Mouse (Mus musculus): ENCODE measurements at regions not wholly inside any gene's neighbourhood (a gene's known extent, or its start where the extent isn't known, plus 50 kb on each side); places are given as distances from the start of the nearest gene placed in this dataset.
"Not testable (repeated sequence)": the region's sequence is repeated elsewhere in the genome, so short reads cannot be mapped to it uniquely, and the experiment has no call there.

DNA sequence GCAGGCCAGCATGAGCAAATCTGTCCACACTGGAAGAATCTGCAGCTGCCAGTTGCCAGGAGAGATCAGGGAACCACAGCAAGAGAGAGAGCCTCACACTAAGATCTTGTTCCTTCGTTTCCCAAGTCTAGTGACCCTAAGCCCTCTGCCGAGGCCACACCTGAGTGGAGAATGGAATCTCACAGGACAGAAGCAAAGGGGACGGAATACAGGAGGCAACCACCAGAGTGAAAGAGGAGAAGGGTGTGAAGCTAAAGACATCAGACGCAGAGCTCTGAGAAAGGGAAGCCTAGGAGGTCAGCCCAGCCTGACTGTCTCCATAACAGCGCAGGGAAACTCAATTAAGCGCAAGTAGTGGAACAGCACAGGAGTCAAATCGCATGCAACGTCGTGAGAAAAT is 75.0 kb downstream of the Suds3 start:
- no peak for DNase-seq (ENCODE audit: inconsistent age in 2 of 2, low spot score in 1 of 2)

DNA sequence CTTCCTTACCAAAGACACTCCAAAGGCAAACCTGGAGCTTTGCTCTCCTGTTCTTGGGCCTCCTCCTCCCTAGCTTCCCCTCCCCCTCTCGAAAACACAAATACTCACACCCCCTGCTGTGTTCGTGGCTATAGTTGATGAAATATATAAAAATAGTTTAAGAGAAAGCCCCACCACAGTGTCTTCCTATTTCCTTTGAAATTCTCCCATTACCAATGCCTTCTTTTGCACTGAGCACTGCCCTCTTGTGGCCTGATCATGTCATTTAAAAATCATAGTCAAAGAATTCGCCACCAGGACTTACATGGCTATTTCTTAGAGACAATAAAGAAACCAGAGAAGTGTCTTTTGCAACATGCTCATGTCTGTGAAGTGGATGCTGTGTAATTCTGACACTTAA is 78.7 kb downstream of the Suds3 start:
- DNase-seq (ENCODE audit: inconsistent age in 2 of 2, low spot score in 1 of 2): peak in 1 of 2 experiments; percentile 60

DNA sequence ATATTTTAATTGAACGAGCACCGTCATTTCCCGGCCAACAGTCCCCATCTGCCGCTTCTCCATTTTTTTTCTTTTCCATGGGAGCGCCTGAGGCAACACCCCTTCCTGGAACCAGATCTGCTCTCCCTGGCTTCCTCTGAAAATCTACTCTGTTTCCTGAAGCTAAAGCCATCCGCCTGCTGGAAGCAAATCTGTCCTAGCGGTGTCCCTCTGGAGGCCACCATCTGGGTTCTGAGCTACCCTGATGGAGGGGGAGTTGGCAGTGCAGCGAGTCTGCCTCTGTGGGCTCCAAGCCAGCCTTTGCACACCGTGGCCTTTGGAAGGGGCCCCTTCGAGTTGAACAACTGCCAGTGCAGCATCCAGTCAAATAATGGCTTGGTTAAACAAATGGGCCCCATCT is 83.8 kb downstream of the Suds3 start:
- DNase-seq (ENCODE audit: inconsistent age in 2 of 2, low spot score in 1 of 2): no peak

DNA sequence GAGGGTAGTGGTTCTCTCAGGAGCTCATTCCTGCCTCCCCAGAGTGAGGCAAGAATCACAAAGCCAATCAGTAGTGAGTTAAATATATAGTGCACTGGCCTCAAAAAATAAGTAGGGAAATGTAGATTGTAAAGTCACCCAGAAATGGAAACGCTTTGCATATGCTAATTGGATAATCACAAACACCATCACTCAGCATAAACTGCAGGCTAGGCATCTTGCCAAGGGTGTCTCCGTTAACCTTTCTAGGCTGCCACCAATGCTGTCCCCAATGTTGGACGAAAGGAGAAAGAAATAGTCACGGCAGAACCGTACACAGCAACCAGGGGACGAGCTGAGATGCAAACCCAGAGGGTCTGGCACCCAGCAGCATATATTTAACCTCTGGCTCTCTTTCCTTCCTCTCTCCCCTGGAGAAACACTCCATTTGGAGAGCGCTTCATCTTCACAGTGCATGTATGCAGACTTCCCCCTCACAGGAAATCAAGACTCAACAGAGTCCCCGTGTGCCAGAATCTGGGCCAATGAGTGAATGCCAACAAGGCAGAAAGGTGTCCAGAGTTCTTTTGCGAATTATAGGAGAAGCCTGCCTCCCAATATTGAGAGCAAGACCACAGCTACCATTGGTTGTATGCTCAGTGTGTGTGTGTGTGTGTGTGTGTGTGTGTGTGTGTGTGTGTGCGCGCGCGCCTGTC is 90.1 kb downstream of the Suds3 start:
- no peak for DNase-seq (ENCODE audit: inconsistent age in 2 of 2, low spot score in 1 of 2)

DNA sequence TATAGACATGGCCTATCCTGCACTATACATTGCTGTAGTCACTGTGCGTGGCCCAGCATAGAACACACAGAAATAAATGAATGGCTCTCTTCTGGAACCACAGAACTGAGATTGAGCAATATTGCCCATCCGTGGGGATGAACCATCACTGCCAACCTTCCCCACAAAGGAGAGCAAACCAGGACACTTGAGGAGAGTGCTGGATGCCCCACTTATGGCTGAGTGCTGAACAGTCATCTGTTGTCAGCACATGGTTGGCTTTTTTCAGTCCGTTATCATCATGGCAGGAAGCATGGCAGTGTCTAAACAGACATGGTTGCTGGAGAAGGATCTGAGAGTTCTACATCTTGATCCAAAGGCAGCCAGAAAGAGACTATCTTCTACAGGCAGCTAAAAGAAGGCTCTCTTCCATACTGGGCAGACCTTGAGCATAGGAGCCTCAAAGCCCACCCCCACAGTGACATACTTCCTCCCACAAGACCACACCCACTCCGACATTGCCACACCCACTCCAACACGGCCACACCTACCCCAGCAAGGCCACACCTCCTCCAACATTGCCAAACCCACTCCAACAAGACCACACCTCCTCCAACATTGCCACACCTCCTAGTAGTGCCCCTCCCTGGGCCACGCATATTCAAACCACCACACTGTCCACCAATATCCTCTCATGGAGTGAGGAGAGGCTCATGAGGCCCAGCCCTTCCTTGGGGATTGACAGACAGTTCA is 97.3 kb downstream of the Suds3 start:
- no peak for DNase-seq (ENCODE audit: inconsistent age in 2 of 2, low spot score in 1 of 2)

DNA sequence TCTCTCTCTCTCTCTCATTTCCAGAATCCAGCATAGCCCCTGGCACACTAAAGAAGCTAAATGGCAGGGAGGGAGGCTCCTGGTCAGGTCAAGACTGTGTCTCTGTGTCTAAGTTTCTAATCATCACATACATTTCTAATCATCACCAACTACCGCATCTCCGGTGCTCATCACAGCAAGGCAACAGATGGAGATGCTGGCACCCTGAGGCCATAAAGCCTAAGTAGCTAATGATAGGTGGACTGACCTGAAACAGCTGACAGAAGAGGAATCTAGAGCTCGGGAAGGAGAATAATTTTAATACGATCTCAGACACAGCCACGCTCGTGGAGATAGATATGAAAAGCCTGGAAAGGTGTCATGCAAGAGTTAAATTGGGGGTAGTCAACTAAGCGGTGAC is 104.8 kb downstream of the Suds3 start:
- DNase-seq (ENCODE audit: inconsistent age in 2 of 2, low spot score in 1 of 2): no peak

DNA sequence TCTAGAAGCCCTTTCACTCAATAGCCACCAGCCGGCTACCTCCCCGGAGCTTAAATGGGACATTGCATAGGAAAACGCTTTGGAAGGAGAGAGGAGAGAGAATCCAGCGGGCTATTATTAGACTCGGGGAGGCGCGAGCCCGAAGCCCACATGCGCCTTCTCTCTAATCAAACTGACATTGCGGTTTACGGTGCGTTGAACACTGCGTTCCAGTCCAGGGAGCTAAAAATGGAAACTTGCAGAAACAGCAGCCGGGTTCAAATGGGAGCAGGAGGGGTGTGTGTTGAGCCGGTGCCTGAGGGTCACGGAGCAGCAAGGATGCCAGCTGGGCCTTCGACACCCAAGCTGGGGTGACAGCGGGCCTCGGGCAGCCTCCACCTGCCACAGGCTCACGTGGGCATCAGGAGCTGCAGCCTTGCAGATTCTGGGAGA is 115.1 kb downstream of the Suds3 start:
- DNase-seq (ENCODE audit: inconsistent age in 2 of 2, low spot score in 1 of 2): peak; percentile 4 to 24

DNA sequence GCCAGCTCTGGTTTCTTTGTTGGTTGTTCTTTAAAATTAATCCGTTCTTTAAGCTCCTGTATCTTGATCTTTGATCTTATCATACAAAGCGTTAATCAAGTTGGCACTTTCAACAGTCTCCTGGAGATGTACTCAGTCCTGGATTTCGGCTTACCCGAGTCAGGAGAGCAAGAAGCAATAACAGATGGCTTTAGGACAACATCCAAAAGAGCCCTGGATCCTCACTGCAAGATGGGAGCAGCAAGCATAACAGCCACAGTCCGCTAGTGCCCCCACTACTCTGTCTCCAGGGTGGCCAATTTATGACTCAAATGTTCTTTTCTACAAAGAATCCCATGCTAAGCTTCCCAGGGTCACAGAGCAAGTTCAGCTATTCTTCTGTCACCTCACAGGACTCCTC is 121.4 kb downstream of the Suds3 start:
- no peak for DNase-seq (ENCODE audit: inconsistent age in 2 of 2, low spot score in 1 of 2)

DNA sequence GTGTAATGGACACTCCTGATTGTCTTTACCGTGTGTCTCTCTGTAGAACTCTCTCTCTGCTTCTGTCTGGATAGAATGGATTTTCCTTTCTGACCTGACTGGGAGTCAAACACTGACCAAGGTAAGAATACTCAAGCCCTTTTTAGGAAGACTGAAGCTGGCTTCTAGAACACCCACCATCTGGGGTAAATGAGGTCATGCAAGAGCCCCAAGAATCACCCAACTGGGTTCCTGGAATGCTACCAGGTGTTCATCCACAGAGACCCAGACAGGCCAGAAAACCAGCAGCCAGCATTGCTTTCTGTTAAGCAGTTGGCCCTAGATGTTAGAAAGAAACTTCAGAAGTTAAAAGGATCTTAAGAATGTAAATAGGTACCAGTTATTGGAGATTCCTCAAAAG is 122.2 kb downstream of the Suds3 start:
- no peak for DNase-seq (ENCODE audit: inconsistent age in 2 of 2, low spot score in 1 of 2)

DNA sequence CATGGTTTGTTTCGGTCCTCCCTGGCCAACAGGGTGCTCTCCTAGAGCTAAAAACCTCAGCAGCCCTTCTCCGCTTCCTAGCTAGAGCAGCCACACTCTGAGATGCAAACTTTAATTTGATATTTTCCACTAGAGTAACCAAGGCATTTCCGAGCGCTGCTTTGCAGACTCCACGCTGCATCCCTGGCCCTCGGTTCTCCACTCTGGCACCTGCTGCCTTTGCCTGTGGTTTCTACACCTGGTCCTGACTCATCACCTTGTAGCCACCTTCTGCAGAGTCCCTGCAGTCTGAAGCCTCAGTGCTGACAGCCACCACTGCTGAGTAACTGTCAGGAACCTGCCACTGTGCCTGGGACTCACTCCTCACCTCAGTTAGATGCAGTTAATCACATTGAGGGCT is 124.5 kb downstream of the Suds3 start:
- DNase-seq (ENCODE audit: inconsistent age in 2 of 2, low spot score in 1 of 2): no peak

DNA sequence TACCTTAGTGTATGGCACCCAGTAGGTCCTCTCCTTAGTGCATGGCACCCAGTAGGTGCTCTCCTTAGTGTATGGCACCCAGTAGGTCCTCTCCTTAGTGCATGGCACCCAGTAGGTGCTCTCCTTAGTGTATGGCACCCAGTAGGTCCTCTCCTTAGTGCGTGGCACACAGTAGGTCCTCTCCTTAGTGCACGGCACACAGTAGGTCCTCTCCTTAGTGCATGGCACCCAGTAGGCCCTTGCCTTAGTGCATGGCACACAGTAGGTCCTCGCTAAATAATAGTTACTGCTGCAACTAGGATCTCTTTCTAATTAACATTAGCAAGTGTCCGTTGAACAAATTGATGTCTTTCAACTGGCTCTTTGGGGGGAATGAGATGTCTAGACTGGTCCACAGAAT is 144.4 kb downstream of the Suds3 start:
- not testable (repeated sequence) for DNase-seq (ENCODE audit: inconsistent age in 2 of 2, low spot score in 1 of 2)

DNA sequence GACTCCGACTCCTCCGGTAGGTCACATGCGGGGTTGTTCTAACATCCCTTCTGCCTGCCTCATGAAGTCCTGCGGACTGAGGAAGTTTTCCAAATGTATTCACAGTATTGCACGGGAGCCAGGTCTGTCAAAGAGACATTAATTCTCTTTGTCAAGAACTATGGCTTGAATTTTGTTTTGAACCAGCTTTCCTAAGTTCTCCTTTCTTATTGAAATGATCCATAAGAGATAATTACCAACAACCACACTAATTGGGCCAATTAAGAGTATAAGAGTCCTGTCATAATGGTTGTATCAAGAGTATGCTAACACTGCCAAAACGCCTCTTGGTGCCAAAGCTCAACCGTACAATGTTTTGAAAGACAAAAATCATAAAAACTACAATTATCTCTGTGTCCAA is 151.7 kb downstream of the Suds3 start:
- DNase-seq (ENCODE audit: inconsistent age in 2 of 2, low spot score in 1 of 2): no peak

DNA sequence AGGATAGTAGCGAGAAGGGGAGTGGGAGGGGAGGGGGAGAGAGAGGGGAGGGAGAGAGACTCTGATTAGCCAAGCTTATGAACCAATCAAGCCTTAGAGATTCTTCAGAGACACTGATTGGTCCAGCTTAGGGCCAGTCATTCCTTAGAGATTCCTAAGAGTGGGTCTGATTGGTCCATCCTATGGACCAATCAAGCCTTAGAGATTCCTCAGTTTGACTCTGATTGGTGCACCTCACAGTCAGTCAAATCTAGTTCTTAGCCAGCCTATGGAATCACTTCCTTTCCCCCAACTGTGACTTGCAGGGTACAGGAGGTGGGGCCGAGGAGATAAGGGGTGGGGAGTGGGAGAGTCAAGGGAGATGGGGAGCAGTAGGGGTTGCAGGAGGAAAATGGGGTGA is 152.8 kb downstream of the Suds3 start:
- DNase-seq (ENCODE audit: inconsistent age in 2 of 2, low spot score in 1 of 2): no peak

DNA sequence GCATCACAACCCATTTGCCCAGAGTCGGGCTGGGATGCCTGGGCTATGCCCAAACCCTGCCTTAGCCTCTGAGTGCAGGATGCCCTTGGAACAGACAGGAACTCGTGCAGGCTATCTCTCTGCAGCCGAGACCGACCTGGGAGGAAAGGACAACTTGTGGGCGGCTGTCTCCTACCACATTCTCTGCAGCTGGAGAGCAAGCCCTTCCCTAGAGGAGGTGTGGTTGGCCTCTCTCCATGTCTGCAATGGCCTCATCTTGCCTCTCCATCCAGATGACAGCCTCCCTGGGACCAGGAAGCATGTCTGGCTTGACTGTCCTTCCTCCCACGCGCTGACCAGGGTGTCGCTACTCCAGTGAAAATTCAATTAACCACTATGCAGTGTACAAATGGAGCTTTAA is 155.9 kb downstream of the Suds3 start:
- DNase-seq (ENCODE audit: inconsistent age in 2 of 2, low spot score in 1 of 2): peak; percentile 6 to 23

DNA sequence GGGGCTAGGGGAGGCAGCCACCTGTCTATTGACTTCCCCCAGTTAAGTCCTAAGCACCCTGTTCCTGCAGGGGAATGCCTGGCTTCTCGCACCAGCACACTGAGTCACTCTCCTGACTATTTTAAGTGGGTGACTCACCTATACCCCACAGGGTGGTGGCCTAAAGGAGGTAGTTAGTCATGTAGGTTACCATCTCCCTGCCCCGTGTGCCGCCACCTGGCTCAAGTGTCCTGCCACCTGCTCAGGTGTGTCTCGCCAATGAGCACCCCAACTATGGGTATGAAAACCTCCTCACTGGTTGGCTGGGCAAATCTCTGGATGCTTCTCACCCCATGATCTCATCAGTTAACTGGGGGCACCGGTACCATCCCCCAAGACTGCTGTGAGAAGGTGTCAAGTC is 157.8 kb downstream of the Suds3 start:
- DNase-seq (ENCODE audit: inconsistent age in 2 of 2, low spot score in 1 of 2): no peak

DNA sequence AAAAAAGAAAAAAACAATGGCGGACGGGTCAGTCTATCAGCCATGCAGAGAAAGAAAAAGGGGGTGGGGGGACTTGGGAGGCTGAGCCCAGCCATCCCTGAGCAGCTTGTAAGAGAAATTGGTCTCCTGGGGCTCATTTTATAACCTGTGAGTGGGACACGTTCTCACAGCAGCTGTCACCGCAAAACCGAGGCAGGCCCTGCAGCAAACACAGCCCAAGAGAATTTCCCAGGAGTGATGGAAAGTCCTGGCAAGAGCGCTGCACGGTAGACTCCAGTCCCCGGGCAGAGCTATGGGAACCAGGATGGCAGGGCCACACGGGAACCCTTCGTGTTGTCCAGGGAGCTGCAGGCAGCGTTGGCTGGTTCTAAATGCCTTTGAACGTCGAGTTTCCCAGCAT is 159.3 kb downstream of the Suds3 start:
- DNase-seq (ENCODE audit: inconsistent age in 2 of 2, low spot score in 1 of 2): no peak

DNA sequence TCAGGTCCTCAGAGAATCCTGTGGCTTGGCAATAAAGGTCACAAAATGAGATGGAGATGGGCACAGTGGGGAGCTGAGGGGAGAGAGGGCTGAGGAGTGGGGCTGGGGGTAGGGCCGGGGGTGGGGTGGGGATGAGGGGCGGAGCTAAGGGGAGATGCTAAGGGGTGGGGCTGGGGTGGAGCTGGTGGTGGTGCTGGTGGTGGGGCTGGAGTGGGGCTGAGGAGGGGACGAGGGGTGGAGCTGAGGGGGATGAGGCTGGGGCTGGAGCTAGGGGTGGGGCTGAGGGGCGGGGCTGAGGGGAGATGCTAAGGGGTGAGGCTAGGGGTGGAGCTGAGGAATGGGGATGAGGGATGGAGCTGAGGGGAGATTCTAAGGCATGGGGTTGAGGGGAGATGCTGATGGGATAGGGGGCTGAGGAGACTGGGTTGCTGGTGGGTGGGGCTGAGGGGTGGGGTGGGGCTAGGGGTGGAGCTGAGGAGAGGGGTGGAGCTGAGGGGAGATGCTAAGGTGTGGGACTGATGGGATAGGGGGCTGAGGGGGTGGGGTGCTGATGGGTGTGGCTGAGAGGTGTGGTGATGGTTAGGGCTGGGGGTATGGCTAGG is 165.5 kb downstream of the Suds3 start:
- no peak for DNase-seq (ENCODE audit: inconsistent age in 2 of 2, low spot score in 1 of 2)

DNA sequence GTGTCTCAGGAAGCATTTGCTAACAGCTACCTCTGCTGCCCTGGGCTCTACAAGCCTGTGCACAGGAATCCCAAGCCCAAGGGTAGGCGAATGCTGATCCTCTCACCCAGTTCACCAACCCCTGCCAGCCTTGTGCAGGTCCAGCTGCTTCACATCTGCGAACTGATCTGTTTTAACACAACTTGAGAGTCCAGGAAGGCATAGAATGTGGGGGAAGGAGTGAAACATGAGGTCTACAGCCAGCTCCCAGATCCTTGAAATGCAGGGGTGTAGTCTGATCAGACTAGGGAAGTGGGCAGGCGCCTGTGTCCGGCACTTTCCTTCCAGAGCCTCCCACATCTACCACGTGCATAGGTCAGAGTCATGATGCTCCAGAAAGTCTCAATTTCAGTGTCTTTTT is 181.3 kb downstream of the Suds3 start:
- DNase-seq (ENCODE audit: inconsistent age in 2 of 2, low spot score in 1 of 2): no peak

DNA sequence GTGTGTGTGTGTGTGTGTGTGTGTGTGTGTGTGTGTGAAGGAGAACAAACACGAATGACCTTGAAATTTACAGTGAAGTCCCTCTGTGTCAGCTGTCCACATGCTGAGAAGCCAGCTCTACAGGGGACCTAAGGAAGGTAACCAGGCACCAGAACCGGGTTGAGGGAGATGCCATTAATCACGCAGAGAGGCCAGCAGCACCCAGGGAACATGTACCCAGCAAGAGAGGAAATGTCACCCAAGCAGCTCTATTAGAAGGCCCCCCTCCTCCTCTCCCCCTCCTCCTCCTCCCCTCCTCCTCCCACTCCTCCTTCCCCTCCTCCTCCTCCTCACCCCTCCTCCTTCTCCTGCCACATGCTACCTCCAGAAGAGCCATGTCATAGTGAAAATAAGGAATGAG is 181.8 kb downstream of the Suds3 start:
- no peak for DNase-seq (ENCODE audit: inconsistent age in 2 of 2, low spot score in 1 of 2)

DNA sequence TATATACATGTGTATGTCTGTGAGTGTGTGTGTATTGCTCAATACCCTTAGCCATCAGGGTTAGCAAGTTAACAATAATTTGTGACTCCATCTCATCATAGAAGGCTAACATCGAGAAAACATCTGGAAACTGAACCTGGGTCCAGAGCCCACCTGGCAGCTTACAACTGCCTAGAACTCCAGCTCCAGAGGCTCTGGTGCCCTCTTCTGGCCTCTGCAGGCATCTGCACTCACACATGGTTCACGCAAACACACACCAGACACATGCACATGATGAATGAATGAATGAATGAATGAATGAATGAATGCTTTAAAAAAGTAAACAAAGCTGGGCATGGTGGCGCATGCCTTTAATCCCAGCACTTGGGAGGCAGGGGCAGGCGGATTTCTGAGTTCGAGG is 182.8 kb downstream of the Suds3 start:
- DNase-seq (ENCODE audit: inconsistent age in 2 of 2, low spot score in 1 of 2): no peak

DNA sequence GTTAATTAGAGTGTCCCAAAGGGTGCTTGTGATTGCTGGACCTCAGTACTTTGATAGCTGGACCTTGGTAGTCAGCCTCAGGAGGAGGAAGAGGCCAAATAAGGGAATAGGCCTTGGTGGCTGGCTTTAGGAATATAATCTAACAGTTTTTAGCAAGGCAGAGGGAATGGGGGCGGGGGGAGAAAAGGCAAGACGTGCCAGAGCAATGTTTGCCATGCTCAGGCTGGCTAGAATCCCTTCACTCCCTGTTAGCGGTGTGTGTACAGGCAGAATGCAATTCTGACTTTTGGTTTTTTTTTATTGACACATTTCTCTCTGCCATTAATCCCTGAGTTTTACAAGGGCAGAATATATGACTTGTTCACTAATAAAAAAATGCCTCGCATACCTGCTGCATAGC is 192.2 kb downstream of the Suds3 start:
- no peak for DNase-seq (ENCODE audit: inconsistent age in 2 of 2, low spot score in 1 of 2)

DNA sequence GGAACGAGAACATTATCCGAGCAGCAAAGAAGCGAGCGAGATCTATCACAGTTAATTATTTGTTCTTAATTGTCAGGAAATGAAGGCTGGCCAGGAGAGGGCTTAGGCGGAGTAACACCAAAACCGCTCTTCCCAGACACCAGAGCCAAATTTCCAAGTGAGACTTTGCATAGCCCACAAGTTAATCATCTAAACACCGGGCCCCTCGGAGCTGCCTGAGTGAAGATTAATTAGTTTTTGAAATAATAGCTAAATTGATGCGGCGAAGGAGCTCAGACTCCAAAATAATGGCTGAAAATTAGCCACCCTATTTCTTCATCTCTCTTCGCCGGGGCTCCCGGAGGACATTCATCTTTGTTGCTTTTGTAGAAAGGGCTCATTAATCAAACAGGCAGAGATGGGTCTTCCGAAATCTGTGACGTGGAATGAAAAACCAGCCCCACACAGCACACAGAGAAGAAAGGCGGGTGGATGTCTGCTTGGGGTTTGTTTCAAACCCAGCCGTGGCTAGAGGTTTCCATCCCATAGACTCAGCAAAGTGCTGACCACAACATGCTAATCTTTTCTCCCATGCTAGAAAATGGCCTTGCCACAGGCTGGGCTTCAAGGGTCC is 193.7 kb downstream of the Suds3 start:
- DNase-seq (ENCODE audit: inconsistent age in 2 of 2, low spot score in 1 of 2): no peak
